Mouse (Mus musculus): ENCODE results near the gene Nhsl2. TPM values are rescaled to one million over a fixed set of nuclear protein-coding genes. Genes with fewer than 3 reads are reported as not detected.

Nhsl2 gene
- total and polyA plus RNA-seq, 2 experiments from 2014 or later: 4.0 to 15.8 TPM

GRCm38 (mm10) chrX:102042386-102042785 is 193.2 kb downstream of the Nhsl2 start:
- ATAC-seq: no peak
- no peak overlapping the region for H3K27ac ChIP-seq (ENCODE audit: low read depth, low read length)
- no peak overlapping the region for H3K4me3 ChIP-seq (ENCODE audit: low read depth, low read length)
- H3K4me1 ChIP-seq (ENCODE audit: insufficient read depth): no peaks in the 10 kb centered on the region
- H3K27me3 ChIP-seq (ENCODE audit: insufficient read depth, low read length): no peaks in the 10 kb centered on the region
- DNase-seq: no peak
- H3K9ac ChIP-seq: no peak overlapping the region
- no peak for TF ChIP-seq CTCF (IDR thresholded peaks at IDR 0.05; ENCODE audit: low read depth)
- H3K36me3 ChIP-seq (ENCODE audit: insufficient read depth): no peaks in the 10 kb centered on the region
- no peak overlapping the region for H3K4me2 ChIP-seq (ENCODE audit: low read depth)
- 88% methylated on average over 4 of the region's 4 CpGs for WGBS
- H3K9me3 ChIP-seq (ENCODE audit: low read length): no peaks in the 10 kb centered on the region

GRCm38 (mm10) chrX:102050552-102050951 is 201.4 kb downstream of the Nhsl2 start:
- 84% methylated on average over 6 of the region's 6 CpGs for WGBS
- DNase-seq: no peak

GRCm38 (mm10) chrX:102051225-102051624 is 202.0 kb downstream of the Nhsl2 start:
- 75% methylated on average over 4 of the region's 4 CpGs for WGBS
- Histone ChIP-seq H3K9ac (no peak overlapping the region), H3K4me3 (ENCODE audit: low read depth, low read length) (no peak overlapping the region), H3K4me1 (ENCODE audit: insufficient read depth) (no peaks in the 10 kb centered on the region), H3K27me3 (ENCODE audit: insufficient read depth, low read length) (no peaks in the 10 kb centered on the region; the same call in 1 of the 2 replicates), H3K36me3 (ENCODE audit: insufficient read depth) (no peaks in the 10 kb centered on the region), H3K27ac (ENCODE audit: low read depth, low read length) (no peak overlapping the region), H3K4me2 (ENCODE audit: low read depth) (no peak overlapping the region), H3K9me3 (ENCODE audit: low read length) (no peaks in the 10 kb centered on the region)
- TF ChIP-seq CTCF (IDR thresholded peaks at IDR 0.05; ENCODE audit: low read depth): no peak
- ATAC-seq (no peak), DNase-seq (no peak)

More at GRCm38 (mm10) chrX:102050552-102050951, 201.4 kb downstream of the Nhsl2 start:
- no peak overlapping the region for H3K4me2 ChIP-seq (ENCODE audit: low read depth)
- no peak overlapping the region for H3K27ac ChIP-seq (ENCODE audit: low read depth, low read length)
- no peak for TF ChIP-seq CTCF (IDR thresholded peaks at IDR 0.05; ENCODE audit: low read depth)
- H3K36me3 ChIP-seq (ENCODE audit: insufficient read depth): no peaks in the 10 kb centered on the region
- no peaks in the 10 kb centered on the region for H3K9me3 ChIP-seq (ENCODE audit: low read length)
- ATAC-seq: no peak
- no peaks in the 10 kb centered on the region for H3K4me1 ChIP-seq (ENCODE audit: insufficient read depth)
- no peak overlapping the region for H3K9ac ChIP-seq
- no peak overlapping the region for H3K4me3 ChIP-seq (ENCODE audit: low read depth, low read length)
- H3K27me3 ChIP-seq (ENCODE audit: insufficient read depth, low read length): no peaks in the 10 kb centered on the region; the same call in 1 of the 2 replicates

- Histone ChIP-seq H3K4me1 (ENCODE audit: insufficient read depth) (no peaks in the 10 kb centered on the region), H3K4me2 (ENCODE audit: low read depth) (no peak overlapping the region), H3K27me3 (ENCODE audit: insufficient read depth, low read length) (no peaks in the 10 kb centered on the region; the same call in 1 of the 2 replicates), H3K9me3 (ENCODE audit: low read length) (no peaks in the 10 kb centered on the region), H3K36me3 (ENCODE audit: insufficient read depth) (no peaks in the 10 kb centered on the region), H3K9ac (no peak overlapping the region), H3K4me3 (ENCODE audit: low read depth, low read length) (no peak overlapping the region), H3K27ac (ENCODE audit: low read depth, low read length) (no peak overlapping the region)
- 94% methylated on average over 2 of the region's 2 CpGs for WGBS
- ATAC-seq (no peak), DNase-seq (no peak)
- no peak for TF ChIP-seq CTCF (IDR thresholded peaks at IDR 0.05; ENCODE audit: low read depth)
Measured at GRCm38 (mm10) chrX:102053371-102053770, 204.2 kb downstream of the Nhsl2 start.

- H3K27ac ChIP-seq (ENCODE audit: low read depth, low read length): no peak overlapping the region
- WGBS: 84% methylated on average over 4 of the region's 4 CpGs
- H3K36me3 ChIP-seq (ENCODE audit: insufficient read depth): no peaks in the 10 kb centered on the region
- DNase-seq (no peak), ATAC-seq (no peak)
- no peak for TF ChIP-seq CTCF (IDR thresholded peaks at IDR 0.05; ENCODE audit: low read depth)
- no peaks in the 10 kb centered on the region for H3K4me1 ChIP-seq (ENCODE audit: insufficient read depth)
- no peak overlapping the region for H3K4me3 ChIP-seq (ENCODE audit: low read depth, low read length)
- no peaks in the 10 kb centered on the region; the same call in 1 of the 2 replicates for H3K27me3 ChIP-seq (ENCODE audit: insufficient read depth, low read length)
- H3K9me3 ChIP-seq (ENCODE audit: low read length): no peaks in the 10 kb centered on the region
- H3K9ac ChIP-seq: no peak overlapping the region
- no peak overlapping the region for H3K4me2 ChIP-seq (ENCODE audit: low read depth)
Measured at GRCm38 (mm10) chrX:102054009-102054408, 204.8 kb downstream of the Nhsl2 start.

GRCm38 (mm10) chrX:102059437-102059836 is 210.3 kb downstream of the Nhsl2 start:
- H3K36me3 ChIP-seq (ENCODE audit: insufficient read depth): no peaks in the 10 kb centered on the region
- peak; percentile 37 for DNase-seq
- no peaks in the 10 kb centered on the region for H3K4me1 ChIP-seq (ENCODE audit: insufficient read depth)
- WGBS: 65% methylated on average over 9 of the region's 9 CpGs
- no peaks in the 10 kb centered on the region for H3K9me3 ChIP-seq (ENCODE audit: low read length)
- H3K27ac ChIP-seq (ENCODE audit: low read depth, low read length): no peak overlapping the region
- H3K4me2 ChIP-seq (ENCODE audit: low read depth): no peak overlapping the region
- no peaks in the 10 kb centered on the region for H3K27me3 ChIP-seq (ENCODE audit: insufficient read depth, low read length)
- no peak for ATAC-seq
- H3K4me3 ChIP-seq (ENCODE audit: low read depth, low read length): no peak overlapping the region
- peak; percentile 65 for TF ChIP-seq CTCF (IDR thresholded peaks at IDR 0.05; ENCODE audit: low read depth)
- H3K9ac ChIP-seq: no peak overlapping the region

GRCm38 (mm10) chrX:102060243-102060642 is 211.1 kb downstream of the Nhsl2 start:
- H3K9me3 ChIP-seq (ENCODE audit: low read length): no peaks in the 10 kb centered on the region
- no peak for ATAC-seq
- H3K9ac ChIP-seq: no peak overlapping the region
- H3K27ac ChIP-seq (ENCODE audit: low read depth, low read length): no peak overlapping the region
- DNase-seq: no peak
- no peak for TF ChIP-seq CTCF (IDR thresholded peaks at IDR 0.05; ENCODE audit: low read depth)
- H3K27me3 ChIP-seq (ENCODE audit: insufficient read depth, low read length): no peaks in the 10 kb centered on the region
- no peaks in the 10 kb centered on the region for H3K36me3 ChIP-seq (ENCODE audit: insufficient read depth)
- no peaks in the 10 kb centered on the region for H3K4me1 ChIP-seq (ENCODE audit: insufficient read depth)
- WGBS: 40% methylated on average over 5 of the region's 5 CpGs
- no peak overlapping the region for H3K4me2 ChIP-seq (ENCODE audit: low read depth)
- no peak overlapping the region for H3K4me3 ChIP-seq (ENCODE audit: low read depth, low read length)
